Mouse (Mus musculus) midbrain, embryonic 16.5 days (tissue): Measurements from ENCODE around the gene Cgnl1. TPM values are rescaled to one million over a fixed set of nuclear protein-coding genes. Genes with fewer than 3 reads are reported as not detected.

ENCODE experiments used
- ATAC-seq: fragments of 200-750 bp; cut with Nextera tagmentation; 2 replicates; pipeline ENCODE4 v1.8.0; 2017; ENCODE audit warnings: moderate TSS enrichment
- H3K27ac ChIP-seq: fragments of 300-500 bp; sonication (generic); 2 replicates; pipeline ENCODE4 v1.5.1; 2014; ENCODE audit warnings: mild to moderate bottlenecking, low read length, mixed read lengths
- H3K27me3 ChIP-seq: fragments of 300-500 bp; sonication (generic); 2 replicates; pipeline ENCODE4 v1.6.1; 2014; ENCODE audit warnings: low read depth, low read length, mixed read lengths; ENCODE audit not compliant: control insufficient read depth, insufficient read depth
- H3K36me3 ChIP-seq: fragments of 300-500 bp; sonication (generic); 2 replicates; pipeline ENCODE4 v1.6.1; 2014; ENCODE audit warnings: mild to moderate bottlenecking, low read length, moderate library complexity, mixed read lengths; ENCODE audit not compliant: control insufficient read depth, insufficient read depth
- H3K4me1 ChIP-seq: fragments of 300-500 bp; sonication (generic); 2 replicates; pipeline ENCODE4 v1.6.1; 2014; ENCODE audit warnings: mild to moderate bottlenecking, low read length, mixed read lengths; ENCODE audit not compliant: control insufficient read depth, insufficient read depth
- H3K4me2 ChIP-seq: fragments of 300-500 bp; sonication (generic); 2 replicates; pipeline ENCODE4 v1.6.1; 2014; ENCODE audit warnings: mild to moderate bottlenecking, low read length, mixed read lengths
- H3K4me3 ChIP-seq: fragments of 300-500 bp; sonication (generic); 2 replicates; pipeline ENCODE4 v1.5.1; 2014; ENCODE audit warnings: low read depth, mild to moderate bottlenecking, low read length, moderate library complexity, mixed read lengths
- H3K9ac ChIP-seq: fragments of 300-500 bp; sonication (generic); 2 replicates; pipeline ENCODE4 v1.6.1; 2014; ENCODE audit warnings: low read depth, low read length, mixed read lengths
- H3K9me3 ChIP-seq: fragments of 300-500 bp; sonication (generic); replicated peaks from 2 replicates; pipeline ENCODE4 v1.6.1; 2014; ENCODE audit warnings: mild to moderate bottlenecking, low read length, mixed read lengths; ENCODE audit not compliant: control insufficient read depth, poor library complexity, severe bottlenecking
- WGBS: fragments of 180-500 bp; shearing (Covaris S2); extraction: QIAGEN DNeasy Blood & Tissue Kit; methylation state at CpG from one replicate; pipeline ENCODE4 v1.1.7; 2014; 5-methylcytosine and 5-hydroxymethylcytosine counted together
- polyA plus RNA-seq: library from polyadenylated mRNA; unstranded; fragments of >200 nt; fragmentation: Nextera tagmentation; extraction: Ambion mirVana; gene quantifications from 2 replicates; pipeline ENCODE4 v1.2.1, GENCODE M21; 2015

Gene Cgnl1
- polyA plus RNA-seq, 1 experiment from 2014 or later: 4.2 TPM

- H3K36me3 ChIP-seq: no peaks in the 10 kb centered on the region
- WGBS: 86% methylated on average over 3 of the region's 3 CpGs
- ATAC-seq: no peak
- H3K27ac ChIP-seq: no peak overlapping the region
- no peaks in the 10 kb centered on the region for H3K27me3 ChIP-seq
- H3K4me3 ChIP-seq: no peak overlapping the region
- H3K9ac ChIP-seq: no peak overlapping the region
- H3K4me2 ChIP-seq: no peak overlapping the region
- H3K4me1 ChIP-seq: no peaks in the 10 kb centered on the region
- no peaks in the 10 kb centered on the region for H3K9me3 ChIP-seq
Measured at GRCm38 (mm10) chr9:71665493-71665892, 105.9 kb downstream of the Cgnl1 start.

DNA sequence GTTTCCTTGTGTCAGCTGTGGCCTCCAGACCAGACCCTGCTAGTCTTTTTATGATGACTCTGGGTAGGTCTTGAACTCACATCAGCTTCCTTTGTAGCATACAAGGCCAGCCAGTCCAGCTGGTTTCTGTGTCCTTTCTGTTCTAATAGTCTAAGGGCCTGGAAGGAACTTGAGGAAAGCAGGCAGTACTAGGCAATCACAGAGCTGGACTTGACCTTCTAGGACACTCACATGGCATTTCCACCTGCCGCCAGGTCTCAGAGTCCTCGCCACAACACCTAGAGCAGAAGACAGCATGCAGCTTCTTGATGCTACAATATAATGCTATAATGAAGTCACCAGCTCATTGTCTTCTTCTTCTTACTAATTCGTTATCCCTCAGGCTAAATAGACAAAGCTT is 106.5 kb downstream of the Cgnl1 start:
- H3K4me2 ChIP-seq: no peak overlapping the region
- no peaks in the 10 kb centered on the region for H3K9me3 ChIP-seq
- H3K27ac ChIP-seq: no peak overlapping the region
- no peaks in the 10 kb centered on the region for H3K4me1 ChIP-seq
- no peak overlapping the region for H3K9ac ChIP-seq
- 90% methylated on average over 3 of the region's 3 CpGs for WGBS
- ATAC-seq: no peak
- no peaks in the 10 kb centered on the region for H3K27me3 ChIP-seq
- H3K36me3 ChIP-seq: no peaks in the 10 kb centered on the region
- H3K4me3 ChIP-seq: no peak overlapping the region

DNA sequence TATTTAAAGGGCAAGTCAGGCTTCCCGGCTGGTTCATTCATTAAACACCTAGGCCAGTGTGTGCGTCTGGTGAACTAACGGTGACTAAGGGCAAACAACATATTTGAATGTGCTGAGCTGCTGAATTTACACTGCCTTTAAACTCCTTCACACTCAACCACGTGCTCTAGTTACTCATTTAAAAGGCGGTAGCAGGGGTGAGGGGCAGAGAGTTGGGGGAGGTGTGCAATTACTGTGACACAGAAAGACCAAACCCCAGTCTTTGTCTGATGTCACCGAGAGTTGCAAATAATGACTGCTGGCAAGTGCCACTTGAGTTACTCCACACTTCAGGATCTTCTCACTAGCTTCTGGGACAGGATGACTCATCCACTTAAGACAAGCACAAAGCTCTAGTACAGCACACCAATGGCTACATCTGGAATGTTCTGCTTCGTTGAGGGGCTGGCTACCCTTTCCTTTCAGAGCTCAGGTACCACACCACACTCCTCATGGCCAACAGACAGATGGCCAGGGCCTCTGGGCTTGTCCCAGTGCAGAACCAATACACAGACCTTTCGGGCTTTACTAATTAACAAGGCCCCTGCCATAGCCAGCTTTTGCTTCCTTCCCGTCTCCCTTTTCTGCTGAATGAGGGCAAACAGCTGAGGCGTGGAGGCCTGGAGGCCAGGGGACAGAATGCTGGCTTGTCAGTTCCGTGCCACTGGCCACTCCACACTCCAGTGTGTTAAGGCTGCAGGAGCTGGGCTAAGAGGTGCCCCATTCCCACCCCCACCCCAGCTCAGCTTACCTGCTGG is 107.8 kb downstream of the Cgnl1 start:
- Histone ChIP-seq H3K4me3 (no peak overlapping the region), H3K36me3 (no peaks in the 10 kb centered on the region), H3K4me2 (no peak overlapping the region), H3K4me1 (no peaks in the 10 kb centered on the region), H3K27me3 (no peaks in the 10 kb centered on the region), H3K9me3 (no peaks in the 10 kb centered on the region), H3K9ac (no peak overlapping the region), H3K27ac (no peak overlapping the region)
- WGBS: 70% methylated on average over 11 of the region's 11 CpGs
- ATAC-seq: no peak

GRCm38 (mm10) chr9:71660540-71660939 is 110.9 kb downstream of the Cgnl1 start:
- no peak overlapping the region for H3K4me3 ChIP-seq
- WGBS: 64% methylated on average over 9 of the region's 9 CpGs
- no peaks in the 10 kb centered on the region for H3K9me3 ChIP-seq
- ATAC-seq: no peak
- H3K4me2 ChIP-seq: no peak overlapping the region
- H3K4me1 ChIP-seq: no peaks in the 10 kb centered on the region
- no peaks in the 10 kb centered on the region for H3K27me3 ChIP-seq
- H3K36me3 ChIP-seq: no peaks in the 10 kb centered on the region
- H3K9ac ChIP-seq: no peak overlapping the region
- no peak overlapping the region for H3K27ac ChIP-seq

DNA sequence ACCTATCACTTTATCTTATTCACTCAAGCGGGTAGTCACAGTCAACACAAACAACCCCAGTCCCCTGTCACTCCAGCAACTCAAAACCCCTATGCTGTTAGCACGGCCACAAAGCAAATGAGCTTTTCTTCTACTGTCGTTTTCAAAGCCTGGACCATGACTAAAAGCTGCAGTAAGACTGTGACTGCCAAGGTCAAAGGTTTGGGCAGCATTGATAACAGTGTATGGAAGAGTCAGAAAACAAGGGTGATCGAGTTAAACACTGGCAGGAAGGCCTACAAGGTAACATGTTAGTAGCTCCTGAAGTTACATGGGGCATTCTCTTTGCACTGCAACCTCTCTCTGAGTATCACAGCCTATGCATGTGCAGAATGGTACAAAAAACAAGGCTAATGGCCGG is 111.7 kb downstream of the Cgnl1 start:
- Histone ChIP-seq H3K36me3 (no peaks in the 10 kb centered on the region), H3K4me2 (no peak overlapping the region), H3K9me3 (no peaks in the 10 kb centered on the region), H3K27me3 (no peaks in the 10 kb centered on the region), H3K27ac (no peak overlapping the region), H3K4me3 (no peak overlapping the region), H3K9ac (no peak overlapping the region), H3K4me1 (no peaks in the 10 kb centered on the region)
- no peak for ATAC-seq
- 64% methylated on average over 5 of the region's 5 CpGs for WGBS

GRCm38 (mm10) chr9:71657199-71657598 is 114.2 kb downstream of the Cgnl1 start:
- Histone ChIP-seq H3K4me1 (no peaks in the 10 kb centered on the region), H3K9me3 (no peaks in the 10 kb centered on the region), H3K9ac (no peak overlapping the region), H3K4me2 (no peak overlapping the region), H3K27me3 (no peaks in the 10 kb centered on the region), H3K36me3 (no peaks in the 10 kb centered on the region), H3K27ac (no peak overlapping the region), H3K4me3 (no peak overlapping the region)
- no peak for ATAC-seq
- WGBS: 96% methylated on average over 1 of the region's 1 CpGs

- Histone ChIP-seq H3K4me2 (no peak overlapping the region), H3K4me1 (no peaks in the 10 kb centered on the region), H3K27me3 (no peaks in the 10 kb centered on the region), H3K9me3 (no peaks in the 10 kb centered on the region), H3K4me3 (no peak overlapping the region), H3K27ac (no peak overlapping the region), H3K9ac (no peak overlapping the region), H3K36me3 (no peaks in the 10 kb centered on the region)
- no peak for ATAC-seq
- WGBS: 86% methylated on average over 3 of the region's 3 CpGs
Measured at GRCm38 (mm10) chr9:71654861-71655260, 116.5 kb downstream of the Cgnl1 start.

DNA sequence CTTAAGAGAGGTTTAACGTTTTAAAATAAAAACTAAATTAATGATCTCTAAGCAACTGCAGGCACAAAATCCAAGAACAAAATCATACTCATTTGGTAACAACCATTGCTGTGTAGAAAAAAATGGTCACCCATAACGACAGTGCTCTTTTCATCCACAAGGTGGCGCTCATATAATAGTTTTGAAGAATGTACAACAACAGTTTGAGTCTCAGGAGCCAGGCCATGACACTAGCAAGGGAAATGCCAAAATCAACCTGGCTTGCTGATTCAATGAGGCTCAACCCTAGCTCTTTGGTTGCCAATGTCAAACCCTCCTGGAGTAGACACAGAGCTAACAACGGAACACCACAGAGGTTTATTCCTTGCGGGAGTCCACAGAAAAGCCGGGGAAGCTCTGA is 125.3 kb downstream of the Cgnl1 start:
- Histone ChIP-seq H3K27ac (no peak overlapping the region), H3K4me2 (no peak overlapping the region), H3K4me3 (no peak overlapping the region), H3K4me1 (no peaks in the 10 kb centered on the region), H3K36me3 (no peaks in the 10 kb centered on the region), H3K9ac (no peak overlapping the region), H3K9me3 (no peaks in the 10 kb centered on the region), H3K27me3 (no peaks in the 10 kb centered on the region)
- ATAC-seq: no peak; the same call in 1 of the 2 replicates
- WGBS: 32% methylated on average over 6 of the region's 6 CpGs

DNA sequence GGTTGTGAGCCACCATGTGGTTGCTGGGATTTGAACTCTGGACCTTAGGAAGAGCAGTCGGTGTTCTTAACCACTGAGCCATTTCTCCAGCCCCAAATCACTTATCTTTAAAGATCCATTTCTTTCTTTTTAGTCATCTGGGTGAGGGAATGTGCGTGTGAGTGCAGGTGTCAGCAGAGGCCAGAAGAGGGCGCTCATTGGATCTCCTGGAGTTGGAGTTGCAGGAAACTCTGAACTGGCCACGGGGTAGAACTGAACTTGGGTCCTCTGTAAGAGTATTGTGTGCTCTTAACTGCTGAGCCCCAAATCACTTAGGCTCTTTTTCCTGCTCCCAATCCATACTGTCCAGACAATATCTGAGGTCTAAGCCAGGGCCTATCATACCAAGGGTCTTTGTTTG is 127.8 kb downstream of the Cgnl1 start:
- no peak overlapping the region for H3K9ac ChIP-seq
- no peak overlapping the region for H3K27ac ChIP-seq
- 94% methylated on average over 4 of the region's 4 CpGs for WGBS
- H3K9me3 ChIP-seq: no peaks in the 10 kb centered on the region
- H3K4me1 ChIP-seq: no peaks in the 10 kb centered on the region
- H3K36me3 ChIP-seq: no peaks in the 10 kb centered on the region
- H3K4me2 ChIP-seq: no peak overlapping the region
- H3K4me3 ChIP-seq: no peak overlapping the region
- H3K27me3 ChIP-seq: no peaks in the 10 kb centered on the region
- ATAC-seq: no peak
